Mouse (Mus musculus) thymus, adult 2 months (tissue): ENCODE measurements at regions not wholly inside any gene's neighbourhood (a gene's known extent, or its start where the extent isn't known, plus 50 kb on each side); places are given as distances from the start of the nearest gene placed in this dataset.

Experiments used
- DNase-seq: peaks from one replicate; pipeline ENCODE4 v3.0.0; 2021
- H3K27ac ChIP-seq: fragments of 200-500 bp; 2 replicates; pipeline ENCODE4 v1.5.1; 2012; ENCODE audit warnings: low read length, control low read depth; ENCODE audit not compliant: control insufficient read depth, insufficient read depth
- H3K27me3 ChIP-seq: fragments of 200-500 bp; 2 replicates; pipeline ENCODE4 v1.6.1; 2012; ENCODE audit warnings: mild to moderate bottlenecking, low read length, moderate library complexity, mixed read lengths; ENCODE audit not compliant: control insufficient read depth, insufficient read depth
- H3K36me3 ChIP-seq: fragments of 200-500 bp; 2 replicates; pipeline ENCODE4 v1.6.1; 2012; ENCODE audit warnings: mild to moderate bottlenecking, low read length, moderate library complexity; ENCODE audit not compliant: control insufficient read depth, insufficient read depth
- H3K4me1 ChIP-seq: fragments of 200-500 bp; replicated peaks from 2 replicates; pipeline ENCODE4 v1.6.1; 2012; ENCODE audit warnings: low read length; ENCODE audit not compliant: control insufficient read depth, insufficient read depth
- H3K4me3 ChIP-seq: fragments of 200-500 bp; 2 replicates; pipeline ENCODE4 v1.5.1; 2012; ENCODE audit warnings: mild to moderate bottlenecking, low read length, control low read depth, moderate library complexity; ENCODE audit not compliant: control insufficient read depth, insufficient read depth
- CTCF ChIP-seq: fragments of 200-500 bp; IDR thresholded peaks from 2 replicates; pipeline ENCODE4 v1.5.1; 2012; ENCODE audit warnings: mild to moderate bottlenecking, control low read depth, low read length, moderate library complexity, borderline replicate concordance; ENCODE audit not compliant: control insufficient read depth, poor library complexity, insufficient read depth; ENCODE audit errors: extremely low read depth
- POLR2A ChIP-seq: fragments of 200-500 bp; IDR thresholded peaks from 2 replicates; pipeline ENCODE4 v1.6.1; 2012; ENCODE audit warnings: mild to moderate bottlenecking, low read length, control low read depth, moderate library complexity; ENCODE audit not compliant: control insufficient read depth, poor library complexity, insufficient read depth; ENCODE audit errors: extremely low read depth
- whole genome bisulfite sequencing: fragments of 180-500 bp; shearing (Covaris S2); methylation state at CpG from one replicate; pipeline ENCODE4 v1.1.7; 2018; 5-methylcytosine and 5-hydroxymethylcytosine counted together

DNA sequence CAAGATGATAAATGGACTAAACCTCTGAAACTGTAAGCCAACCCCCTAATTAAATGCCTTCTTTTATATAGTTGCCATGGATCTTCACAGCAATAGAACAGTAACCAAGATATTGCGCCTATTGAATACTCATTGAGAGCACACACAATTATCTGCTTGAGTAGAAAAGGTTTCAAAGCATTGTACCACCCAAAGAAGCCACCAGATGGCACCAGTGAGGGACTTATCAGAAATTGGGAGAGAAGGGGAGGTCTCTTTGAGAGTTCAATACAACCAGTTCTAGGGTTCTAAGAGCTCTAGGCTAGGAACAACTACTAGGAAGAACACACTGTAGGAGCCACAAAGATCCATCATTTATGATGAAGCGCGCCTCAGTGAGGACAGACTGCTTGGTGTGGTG lies 217.2 kb upstream of the S100g start:
- no peaks in the 10 kb centered on the region for H3K4me1 ChIP-seq
- no peak overlapping the region for H3K4me3 ChIP-seq
- no peak overlapping the region for H3K27ac ChIP-seq
- WGBS, result 96% methylated on average over 3 of the region's 3 CpGs
- H3K36me3 ChIP-seq, result no peaks in the 10 kb centered on the region
- H3K27me3 ChIP-seq, result no peaks in the 10 kb centered on the region
- DNase-seq, result peak; percentile 9
- TF ChIP-seq CTCF, result no peak
- no peak for TF ChIP-seq POLR2A

DNA sequence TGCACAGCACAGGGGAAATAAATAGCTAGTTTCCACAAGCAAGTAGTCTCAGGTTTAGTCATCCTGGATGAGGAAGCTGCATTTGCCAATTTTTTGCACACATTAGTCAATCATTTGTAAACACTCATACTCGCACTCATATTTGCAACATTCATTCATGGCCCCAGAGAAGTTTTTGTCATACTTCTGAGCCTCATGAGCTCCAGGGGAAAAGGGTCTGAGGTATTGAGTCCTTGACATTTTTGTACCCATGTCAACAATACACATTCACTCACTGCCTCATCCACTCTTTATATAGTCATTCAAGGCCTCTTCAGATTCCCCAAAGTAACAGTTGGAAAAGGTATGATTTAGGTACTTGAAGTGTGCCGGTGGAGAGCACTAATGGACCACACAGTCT lies 200.4 kb upstream of the S100g start:
- H3K27me3 ChIP-seq, result no peaks in the 10 kb centered on the region
- H3K36me3 ChIP-seq, result no peaks in the 10 kb centered on the region
- no peak overlapping the region for H3K4me3 ChIP-seq
- H3K27ac ChIP-seq, result no peak overlapping the region
- H3K4me1 ChIP-seq, result no peaks in the 10 kb centered on the region
- WGBS, result 98% methylated on average over 2 of the region's 2 CpGs
- DNase-seq, result no peak
- TF ChIP-seq CTCF (no peak), POLR2A (no peak)

DNA sequence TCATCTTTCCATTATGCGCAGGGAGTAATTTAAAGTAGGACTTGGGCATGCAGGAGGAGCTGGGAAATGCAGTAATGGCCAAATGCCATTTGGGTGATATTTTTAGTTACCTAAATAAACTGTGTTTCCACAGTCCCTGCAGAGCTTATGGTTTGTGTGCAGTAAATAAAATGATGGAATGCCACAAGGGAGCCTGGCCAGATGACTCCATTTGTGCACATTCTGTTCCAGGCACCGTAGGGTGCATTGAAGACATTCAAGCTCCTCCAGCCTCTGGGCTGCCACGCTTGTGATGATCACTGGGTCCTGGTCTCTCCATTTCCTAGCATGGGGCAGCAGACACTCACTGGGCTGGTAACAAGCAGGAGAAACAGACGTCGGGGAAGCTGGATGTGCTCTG lies 190.9 kb upstream of the S100g start:
- no peak overlapping the region for H3K4me3 ChIP-seq
- H3K27ac ChIP-seq, result no peak overlapping the region
- DNase-seq, result no peak
- no peaks in the 10 kb centered on the region for H3K27me3 ChIP-seq
- WGBS, result 85% methylated on average over 5 of the region's 5 CpGs
- H3K4me1 ChIP-seq, result no peaks in the 10 kb centered on the region
- no peaks in the 10 kb centered on the region for H3K36me3 ChIP-seq
- no peak for TF ChIP-seq POLR2A
- TF ChIP-seq CTCF, result no peak

DNA sequence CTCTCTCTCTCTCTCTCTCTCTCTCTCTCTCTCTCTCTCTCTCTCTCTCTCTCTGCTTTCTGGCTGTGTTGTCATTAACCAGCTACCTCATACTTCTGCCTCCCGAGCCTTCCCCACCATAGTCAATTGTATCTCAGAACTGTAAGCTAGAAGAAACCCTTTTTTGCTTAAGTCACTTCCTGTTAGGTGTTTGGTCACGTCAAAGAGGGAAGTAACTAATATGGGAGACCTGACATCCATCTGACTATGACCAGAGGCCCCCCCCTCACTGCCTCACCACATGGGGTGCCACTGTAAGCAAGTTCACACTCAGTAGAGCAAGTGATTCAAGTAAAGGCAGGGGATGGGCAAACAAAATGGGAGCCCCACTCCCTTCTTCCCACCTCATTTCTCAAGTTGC lies 187.6 kb upstream of the S100g start:
- H3K36me3 ChIP-seq, result no peaks in the 10 kb centered on the region
- WGBS, result 16% methylated on average over 2 of the region's 2 CpGs
- no peaks in the 10 kb centered on the region for H3K27me3 ChIP-seq
- no peak for TF ChIP-seq POLR2A
- TF ChIP-seq CTCF, result no peak
- no peak overlapping the region for H3K27ac ChIP-seq
- DNase-seq, result no peak
- H3K4me3 ChIP-seq, result no peak overlapping the region
- no peaks in the 10 kb centered on the region for H3K4me1 ChIP-seq

DNA sequence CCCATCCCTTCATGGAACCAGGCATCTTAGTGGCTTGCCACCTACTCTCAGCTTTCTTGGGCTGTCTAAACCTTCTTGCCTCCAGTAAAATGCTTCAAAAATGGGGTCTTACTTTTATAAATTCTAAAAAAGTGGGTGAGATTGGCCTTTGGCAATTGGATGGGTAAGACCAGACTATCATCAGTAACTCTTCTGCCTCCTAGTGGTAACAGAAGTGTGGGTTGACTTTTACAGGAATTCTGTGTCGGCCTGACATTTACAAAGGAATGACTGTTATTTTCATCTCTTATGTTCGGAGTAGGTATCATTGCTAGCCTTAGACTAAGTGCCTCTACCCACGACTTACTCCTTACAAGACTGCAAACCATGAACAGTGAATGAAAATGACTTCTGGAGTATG lies 180.1 kb upstream of the S100g start:
- Histone ChIP-seq H3K36me3 (no peaks in the 10 kb centered on the region), H3K27me3 (no peaks in the 10 kb centered on the region), H3K4me3 (no peak overlapping the region), H3K4me1 (no peaks in the 10 kb centered on the region), H3K27ac (no peak overlapping the region)
- no peak for DNase-seq
- TF ChIP-seq POLR2A (no peak), CTCF (no peak)
- WGBS, result 74% methylated on average over 3 of the region's 3 CpGs

DNA sequence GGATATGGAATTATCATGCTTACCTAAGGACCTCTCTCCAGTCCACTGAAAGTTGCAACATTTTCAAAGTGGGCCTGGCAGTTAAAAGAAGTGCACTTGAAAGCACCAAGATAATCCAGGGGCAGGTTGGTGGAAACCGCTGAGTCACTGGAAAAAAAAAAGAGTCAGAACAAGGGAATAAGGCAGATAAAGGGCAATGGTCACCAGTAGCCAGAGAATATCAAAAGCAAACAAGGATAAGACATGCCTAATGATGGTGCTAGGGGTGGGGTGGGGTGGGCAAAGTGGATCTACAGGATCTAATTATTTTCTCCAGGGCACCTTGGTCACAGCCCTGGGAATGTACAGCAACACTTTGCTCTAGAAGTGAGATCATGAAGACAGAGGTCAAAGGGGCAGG lies 175.1 kb upstream of the S100g start:
- no peak for DNase-seq
- TF ChIP-seq POLR2A, result no peak
- no peak for TF ChIP-seq CTCF
- Histone ChIP-seq H3K27me3 (no peaks in the 10 kb centered on the region), H3K36me3 (no peaks in the 10 kb centered on the region), H3K4me3 (no peak overlapping the region), H3K4me1 (no peaks in the 10 kb centered on the region), H3K27ac (no peak overlapping the region)
- 79% methylated on average over 1 of the region's 1 CpGs for WGBS

DNA sequence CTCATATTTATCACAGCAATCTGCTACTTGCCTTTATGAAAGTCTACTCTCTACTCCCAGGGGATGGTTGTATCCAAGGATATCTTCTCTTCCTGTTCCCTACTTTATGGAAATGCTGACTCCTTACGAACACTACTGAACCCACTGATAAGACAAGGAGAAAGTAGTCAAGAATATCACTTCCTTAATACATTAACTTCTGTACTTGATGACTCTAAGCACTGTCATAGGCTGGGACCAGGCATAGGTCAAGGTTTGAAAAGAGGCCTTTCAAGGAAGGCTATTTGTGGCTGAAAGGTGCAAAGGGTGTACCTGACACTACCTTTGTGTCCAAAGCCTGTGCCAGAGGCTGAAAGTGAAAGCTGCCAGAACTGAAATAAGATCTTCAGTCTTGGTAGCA lies 164.2 kb upstream of the S100g start:
- Histone ChIP-seq H3K4me1 (no peaks in the 10 kb centered on the region), H3K27ac (no peak overlapping the region), H3K27me3 (no peaks in the 10 kb centered on the region), H3K36me3 (no peaks in the 10 kb centered on the region), H3K4me3 (no peak overlapping the region)
- no peak for TF ChIP-seq POLR2A
- no peak for DNase-seq
- WGBS, result 95% methylated on average over 1 of the region's 1 CpGs
